Mouse (Mus musculus) forebrain, embryonic 13.5 days (tissue): ENCODE measurements around the gene Olfr1217. TPM values are rescaled to one million over a fixed set of nuclear protein-coding genes. Genes with fewer than 3 reads are reported as not detected.
"Not testable (repeated sequence)": the region's sequence is repeated elsewhere in the genome, so short reads cannot be mapped to it uniquely, and the experiment has no call there.

Experiments
- ATAC-seq: fragments of 200-750 bp; cut with Nextera tagmentation; 2 replicates; pipeline ENCODE4 v1.8.0; 2017
- H3K27ac ChIP-seq: fragments of 300-500 bp; sonication (generic); 2 replicates; pipeline ENCODE4 v1.5.1; 2015; ENCODE audit warnings: inconsistent platforms, mild to moderate bottlenecking, moderate library complexity
- H3K27me3 ChIP-seq: fragments of 300-500 bp; sonication (generic); 2 replicates; pipeline ENCODE4 v1.6.1; 2015; ENCODE audit warnings: mild to moderate bottlenecking, inconsistent platforms
- H3K36me3 ChIP-seq: fragments of 300-500 bp; sonication (generic); 2 replicates; pipeline ENCODE4 v1.6.1; 2015; ENCODE audit warnings: mild to moderate bottlenecking, inconsistent platforms; ENCODE audit not compliant: poor library complexity, severe bottlenecking
- H3K4me1 ChIP-seq: fragments of 300-500 bp; sonication (generic); 2 replicates; pipeline ENCODE4 v1.6.1; 2015; ENCODE audit warnings: inconsistent platforms
- H3K4me2 ChIP-seq: fragments of 300-500 bp; sonication (generic); 2 replicates; pipeline ENCODE4 v1.6.1; 2015; ENCODE audit warnings: inconsistent platforms, mild to moderate bottlenecking, moderate library complexity
- H3K4me3 ChIP-seq: fragments of 300-500 bp; sonication (generic); 2 replicates; pipeline ENCODE4 v1.5.1; 2015; ENCODE audit warnings: mild to moderate bottlenecking, inconsistent platforms
- H3K9ac ChIP-seq: fragments of 300-500 bp; sonication (generic); 2 replicates; pipeline ENCODE4 v1.6.1; 2015; ENCODE audit warnings: mild to moderate bottlenecking, inconsistent platforms
- H3K9me3 ChIP-seq: fragments of 300-500 bp; sonication (generic); replicated peaks from 2 replicates; pipeline ENCODE4 v1.6.1; 2016; ENCODE audit warnings: inconsistent platforms
- WGBS: fragments of 180-500 bp; shearing (Covaris S2); methylation state at CpG from one replicate; pipeline ENCODE4 v1.1.7; 2015; 5-methylcytosine and 5-hydroxymethylcytosine counted together
- polyA plus RNA-seq: library from polyadenylated mRNA; unstranded; fragments of >200 nt; fragmentation: Nextera tagmentation; extraction: Ambion mirVana; gene quantifications from 2 replicates; pipeline ENCODE4 v1.2.1, GENCODE M21; 2015

Gene Olfr1217
- not detected in 2 replicates for polyA plus RNA-seq

GRCm38 (mm10) chr2:89031965-89032364, at the start of gene Olfr1217:
TSS of gene Olfr1217 (minus strand) at chr2:89032065.
- Histone ChIP-seq H3K27me3 (no peaks in the 10 kb centered on the region), H3K9me3 (no peaks in the 10 kb centered on the region), H3K27ac (no peak within 1 kb of the TSS), H3K4me2 (no peak within 1 kb of the TSS), H3K4me3 (no peak within 1 kb of the TSS), H3K36me3 (no peaks in the 10 kb centered on the region), H3K9ac (no peak within 1 kb of the TSS), H3K4me1 (no peaks in the 10 kb centered on the region)
- 78% methylated on average over 2 of the region's 2 CpGs for WGBS
- ATAC-seq = no peak

- Histone ChIP-seq H3K9ac (no peak overlapping the region), H3K27me3 (no peaks in the 10 kb centered on the region), H3K4me2 (no peak overlapping the region), H3K9me3 (no peaks in the 10 kb centered on the region), H3K4me3 (no peak overlapping the region), H3K27ac (no peak overlapping the region), H3K36me3 (no peaks in the 10 kb centered on the region), H3K4me1 (no peaks in the 10 kb centered on the region)
- ATAC-seq = no peak
Measured at GRCm38 (mm10) chr2:89081487-89081886, 49.6 kb upstream of the Olfr1217 start.

DNA sequence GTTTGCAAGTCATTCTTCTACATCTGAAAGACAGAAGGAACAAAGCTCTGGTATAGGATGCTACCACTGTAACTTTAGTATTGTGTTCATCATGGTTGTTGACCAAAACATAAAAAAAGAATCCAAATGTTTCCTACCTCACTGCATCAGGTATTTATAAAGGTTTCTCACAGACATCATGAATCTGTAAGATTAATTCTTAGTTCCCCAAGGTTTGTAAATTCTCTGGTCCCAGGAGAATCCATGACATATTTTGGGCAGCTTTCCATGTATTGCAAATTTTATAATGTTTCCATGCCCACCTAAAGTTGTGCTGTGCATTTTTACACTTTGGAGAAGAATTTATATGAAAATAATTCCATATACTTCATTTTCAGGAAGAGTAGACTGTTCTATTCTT, 29.2 kb upstream of the Olfr1217 start, which contains the start of gene Olfr1218:
Olfr1218 (minus strand) TSS at position 101 of the 400 bp plus-strand sequence.
- H3K27me3 ChIP-seq = no peaks in the 10 kb centered on the region
- H3K36me3 ChIP-seq = no peaks in the 10 kb centered on the region
- H3K27ac ChIP-seq = no peak within 1 kb of the TSS
- no peak within 1 kb of the TSS for H3K9ac ChIP-seq
- no peak within 1 kb of the TSS for H3K4me3 ChIP-seq
- ATAC-seq = no peak
- no peak within 1 kb of the TSS for H3K4me2 ChIP-seq
- H3K9me3 ChIP-seq = no peaks in the 10 kb centered on the region
- H3K4me1 ChIP-seq = no peaks in the 10 kb centered on the region

GRCm38 (mm10) chr2:89021436-89021835, 10.4 kb downstream of the Olfr1217 start:
- H3K27ac ChIP-seq, H3K9me3 ChIP-seq, H3K4me2 ChIP-seq, H3K4me1 ChIP-seq, H3K4me3 ChIP-seq, H3K9ac ChIP-seq, H3K36me3 ChIP-seq, H3K27me3 ChIP-seq, ATAC-seq: not testable (repeated sequence)
- WGBS = 71% methylated on average over 3 of the region's 3 CpGs

DNA sequence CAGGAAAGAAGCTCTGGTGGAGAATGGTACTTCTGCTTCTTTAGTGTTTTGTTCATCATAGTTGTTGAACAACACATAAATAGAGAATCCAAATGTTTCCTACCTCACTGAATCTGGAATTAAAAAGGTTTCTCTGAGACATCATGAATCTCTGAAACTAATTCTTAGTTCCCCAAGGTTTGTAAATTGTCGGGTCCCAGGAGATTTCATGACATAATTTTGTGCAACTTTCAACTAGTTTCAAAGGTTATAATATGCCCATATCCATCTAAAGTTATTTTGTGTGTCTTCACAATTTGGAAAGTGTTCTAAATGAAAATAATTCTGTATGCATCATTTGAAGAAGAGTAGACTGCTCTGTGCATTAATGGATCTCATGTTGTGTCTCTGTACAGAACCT, 13.6 kb downstream of the Olfr1217 start, which contains the start of gene Olfr1216:
Olfr1216 (minus strand) TSS at position 101 of the 400 bp plus-strand sequence.
- no peaks in the 10 kb centered on the region for H3K9me3 ChIP-seq
- no peak for ATAC-seq
- H3K27me3 ChIP-seq = no peaks in the 10 kb centered on the region
- no peaks in the 10 kb centered on the region for H3K4me1 ChIP-seq
- no peak within 1 kb of the TSS for H3K27ac ChIP-seq
- no peak within 1 kb of the TSS for H3K9ac ChIP-seq
- H3K4me3 ChIP-seq = no peak within 1 kb of the TSS
- WGBS = 86% methylated on average over 1 of the region's 1 CpGs
- H3K4me2 ChIP-seq = no peak within 1 kb of the TSS
- no peaks in the 10 kb centered on the region for H3K36me3 ChIP-seq

DNA sequence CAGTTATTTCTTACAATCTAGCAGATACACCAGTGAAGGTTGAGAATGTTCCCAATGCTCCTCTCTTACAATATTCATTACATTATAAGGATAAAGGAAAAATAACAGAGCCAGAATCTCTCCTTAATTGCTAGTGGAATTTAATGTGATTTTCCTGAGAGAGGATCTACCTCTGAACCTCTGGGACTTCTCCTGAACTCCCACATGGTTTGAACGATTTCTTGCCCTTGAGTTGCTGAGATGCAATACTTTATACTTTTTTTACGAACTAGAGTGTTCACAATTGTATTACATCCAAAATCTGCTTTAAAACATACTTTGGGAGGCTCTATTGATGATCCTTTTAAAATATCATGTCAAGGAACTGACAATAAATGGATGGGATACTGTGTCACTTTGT, 25.0 kb downstream of the Olfr1217 start, which contains the start of gene Olfr1215:
Olfr1215 (minus strand) TSS at position 101 of the 400 bp plus-strand sequence.
- ATAC-seq = no peak
- H3K36me3 ChIP-seq = no peaks in the 10 kb centered on the region

GRCm38 (mm10) chr2:88992553-88992952, 39.3 kb downstream of the Olfr1217 start, which contains the start of gene Olfr1214:
TSS of gene Olfr1214 (minus strand) at chr2:88992653.
- no peak within 1 kb of the TSS for H3K4me3 ChIP-seq
- WGBS = 92% methylated on average over 1 of the region's 1 CpGs
- H3K4me2 ChIP-seq = no peak within 1 kb of the TSS
- H3K9me3 ChIP-seq = no peaks in the 10 kb centered on the region
- H3K27me3 ChIP-seq = no peaks in the 10 kb centered on the region
- H3K4me1 ChIP-seq = no peaks in the 10 kb centered on the region
- H3K36me3 ChIP-seq = no peaks in the 10 kb centered on the region
- no peak within 1 kb of the TSS for H3K9ac ChIP-seq
- H3K27ac ChIP-seq = no peak within 1 kb of the TSS
- ATAC-seq = no peak

More for the DNA sequence above, 25.0 kb downstream of the Olfr1217 start, which contains the start of gene Olfr1215:
- WGBS = 76% methylated on average over 2 of the region's 2 CpGs
- no peaks in the 10 kb centered on the region for H3K4me1 ChIP-seq
- H3K4me2 ChIP-seq = no peak within 1 kb of the TSS
- H3K9ac ChIP-seq = no peak within 1 kb of the TSS
- no peaks in the 10 kb centered on the region for H3K27me3 ChIP-seq
- H3K27ac ChIP-seq = no peak within 1 kb of the TSS
- H3K9me3 ChIP-seq = no peaks in the 10 kb centered on the region
- H3K4me3 ChIP-seq = no peak within 1 kb of the TSS

GRCm38 (mm10) chr2:88980181-88980580, 51.7 kb downstream of the Olfr1217 start, which contains the start of gene Gm13762:
TSS of gene Gm13762 (minus strand) at chr2:88980281.
- Histone ChIP-seq H3K9ac (no peak within 1 kb of the TSS), H3K4me3 (no peak within 1 kb of the TSS), H3K36me3 (no peaks in the 10 kb centered on the region), H3K4me1 (no peaks in the 10 kb centered on the region), H3K4me2 (no peak within 1 kb of the TSS), H3K27me3 (no peaks in the 10 kb centered on the region), H3K27ac (no peak within 1 kb of the TSS), H3K9me3 (no peaks in the 10 kb centered on the region)
- 71% methylated on average over 1 of the region's 1 CpGs for WGBS
- ATAC-seq = no peak

Other genes with a start within 250 kb of the Olfr1217 start
- gene Olfr1201, start 239.0 kb downstream of the Olfr1217 start, polyA plus RNA-seq = not detected in 2 replicates
- gene Olfr1202, start 217.6 kb downstream of the Olfr1217 start, polyA plus RNA-seq = not detected in 2 replicates
- gene Olfr1205, start 202.3 kb downstream of the Olfr1217 start, polyA plus RNA-seq = not detected in 2 replicates
- gene Olfr1204, start 182.8 kb downstream of the Olfr1217 start, polyA plus RNA-seq = not detected in 2 replicates
- not detected in 2 replicates for gene Olfr1206, start 168.8 kb downstream of the Olfr1217 start, polyA plus RNA-seq
- not detected in 2 replicates for gene Olfr1208, start 129.8 kb downstream of the Olfr1217 start, polyA plus RNA-seq
- not detected in 2 replicates for gene Olfr1209, start 116.9 kb downstream of the Olfr1217 start, polyA plus RNA-seq
- gene Olfr1211, start 94.0 kb downstream of the Olfr1217 start, polyA plus RNA-seq = not detected in 2 replicates
- gene Olfr1212, start 78.1 kb downstream of the Olfr1217 start, polyA plus RNA-seq = not detected in 2 replicates
- not detected in 2 replicates for gene Gm13762, start 51.8 kb downstream of the Olfr1217 start, polyA plus RNA-seq
- not detected in 2 replicates for gene Olfr1214, start 39.4 kb downstream of the Olfr1217 start, polyA plus RNA-seq
- gene Olfr1215, start 25.1 kb downstream of the Olfr1217 start, polyA plus RNA-seq = not detected in 2 replicates
- not detected in 2 replicates for gene Olfr1216, start 13.7 kb downstream of the Olfr1217 start, polyA plus RNA-seq
- not detected in 2 replicates for gene Olfr1218, start 29.1 kb upstream of the Olfr1217 start, polyA plus RNA-seq
- gene Olfr1219, start 51.4 kb upstream of the Olfr1217 start, polyA plus RNA-seq = not detected in 2 replicates
- gene Olfr1220, start 74.8 kb upstream of the Olfr1217 start, polyA plus RNA-seq = not detected in 2 replicates
- not detected in 2 replicates for gene Olfr1221, start 85.2 kb upstream of the Olfr1217 start, polyA plus RNA-seq
- not detected in 2 replicates for gene Olfr1222, start 101.0 kb upstream of the Olfr1217 start, polyA plus RNA-seq
- not detected in 2 replicates for gene Olfr1223, start 119.5 kb upstream of the Olfr1217 start, polyA plus RNA-seq
- not detected in 2 replicates for gene Olfr1224-ps1, start 132.0 kb upstream of the Olfr1217 start, polyA plus RNA-seq
- gene Olfr1225, start 142.6 kb upstream of the Olfr1217 start, polyA plus RNA-seq = not detected in 2 replicates
- not detected in 2 replicates for gene Olfr1226, start 168.0 kb upstream of the Olfr1217 start, polyA plus RNA-seq
- not detected in 2 replicates for gene Olfr1228, start 222.0 kb upstream of the Olfr1217 start, polyA plus RNA-seq